Comparison of ENCODE assay signal across 22 mouse cellular contexts in the genomic region with DNA sequence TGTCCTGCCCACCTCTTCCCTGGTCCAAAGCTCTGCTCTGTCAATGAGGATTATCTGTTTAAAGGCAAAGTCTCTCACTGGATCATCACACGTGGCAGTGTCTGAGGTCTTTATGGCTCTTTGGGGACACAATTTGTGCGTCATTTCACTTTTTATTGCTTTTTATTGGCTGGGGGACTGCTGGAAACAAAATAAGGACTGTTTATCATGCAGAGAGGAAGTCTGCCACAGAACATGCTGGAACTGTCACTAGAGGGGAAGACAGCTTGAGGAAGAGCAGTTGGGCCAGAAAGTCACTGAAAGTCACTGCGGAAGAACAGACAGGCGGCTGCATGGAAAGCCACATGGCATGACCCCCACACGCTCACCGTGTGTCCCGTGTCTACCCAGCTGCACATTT.
DNase-seq lines count a peak whose midpoint lies in the region; ATAC-seq lines count a peak whose summit lies in the region.
"Had no signal": no experiment of that assay in that cellular context is flagged by ENCODE, and none has a peak within 500 bp of the region (broad histone marks: within the 10 kb centered on the region; RNA-seq: fewer than 3 reads in every experiment).

No protein-coding gene starts in this region.

- H3K27me3 ChIP-seq in heart, embryonic 10.5 days (ENCODE audit: insufficient read depth, poor library complexity, severe bottlenecking) = no peaks in the 10 kb centered on the region
- peaks cover 3% of the 10 kb centered on the region; the same call in 1 of the 2 replicates for H3K27me3 ChIP-seq in neural tube, embryonic 13.5 days
- H3K27me3 ChIP-seq: embryonic facial prominence, embryonic 15.5 days; heart, embryonic 15.5 days; hindbrain, embryonic 15.5 days had no signal

- no peak overlapping the region for H3K27ac ChIP-seq in heart, embryonic 10.5 days
- peak overlapping the region; percentile 72 for H3K27ac ChIP-seq in neural tube, embryonic 13.5 days (replicated peaks)
- H3K27ac ChIP-seq: embryonic facial prominence, embryonic 15.5 days; forebrain, embryonic 10.5 days; gastrocnemius, adult 2 months; heart, embryonic 15.5 days; hindbrain, embryonic 10.5 days; hindbrain, embryonic 15.5 days had no signal

- no peaks in the 10 kb centered on the region for H3K4me1 ChIP-seq in heart, embryonic 10.5 days
- H3K4me1 ChIP-seq in neural tube, embryonic 13.5 days (replicated peaks) = peaks cover 19% of the 10 kb centered on the region
- H3K4me1 ChIP-seq: embryonic facial prominence, embryonic 15.5 days; heart, embryonic 15.5 days had no signal

- intact Hi-C loops in heart, postnatal 10 days (cut with DNase I) = no loop called here

- no peak overlapping the region for H3K4me2 ChIP-seq in neural tube, embryonic 13.5 days
- H3K4me2 ChIP-seq: embryonic facial prominence, embryonic 15.5 days; heart, embryonic 15.5 days; hindbrain, embryonic 15.5 days had no signal

- H3K9ac ChIP-seq in neural tube, embryonic 13.5 days = no peak overlapping the region
- H3K9ac ChIP-seq: embryonic facial prominence, embryonic 15.5 days; heart, embryonic 15.5 days; hindbrain, embryonic 15.5 days had no signal

- peak; percentile 2 to 6 for DNase-seq in heart, adult 18-20 months
- no peak for DNase-seq in heart, postnatal 4 days
- DNase-seq in heart, postnatal 10 days = peak; percentile 23 to 25
- no peak for DNase-seq in heart, embryonic 10.5 days (ENCODE audit: low spot score)
- peak; percentile 35 for DNase-seq in kidney, postnatal 10 days
- no peak for DNase-seq in kidney, postnatal 25 days
- DNase-seq in neural tube, embryonic 10.5 days (ENCODE audit: extremely low spot score, low spot score) = no peak
- DNase-seq: adrenal gland, postnatal 10 days; cerebellum, adult 11 months; cerebellum, adult 8-10 months; embryo, embryonic 11 days; gastrocnemius, adult 2 months; gastrocnemius, postnatal 25 days had no signal

- no peaks in the 10 kb centered on the region for H3K9me3 ChIP-seq in heart, embryonic 10.5 days
- H3K9me3 ChIP-seq in neural tube, embryonic 13.5 days = no peaks in the 10 kb centered on the region
- H3K9me3 ChIP-seq: embryonic facial prominence, embryonic 15.5 days; forebrain, embryonic 10.5 days; heart, embryonic 15.5 days; hindbrain, embryonic 10.5 days; hindbrain, embryonic 15.5 days had no signal

- ATAC-seq in neural tube, embryonic 13.5 days (ENCODE audit: low read depth) = peak; percentile 21; the same call in 1 of the 2 replicates
- ATAC-seq: forebrain, embryonic 14.5 days; inflammation-experienced regulatory T-cells, adult 6 months had no signal

- WGBS in heart, embryonic 10.5 days = 76% methylated on average over 7 of the region's 7 CpGs
- WGBS in neural tube, embryonic 13.5 days = 48% methylated on average over 7 of the region's 7 CpGs

- no peaks in the 10 kb centered on the region for H3K36me3 ChIP-seq in heart, embryonic 10.5 days
- H3K36me3 ChIP-seq in neural tube, embryonic 13.5 days = no peaks in the 10 kb centered on the region
- H3K36me3 ChIP-seq: embryonic facial prominence, embryonic 15.5 days; forebrain, embryonic 10.5 days; heart, embryonic 15.5 days; hindbrain, embryonic 10.5 days; hindbrain, embryonic 15.5 days had no signal

- H3K4me3 ChIP-seq in heart, embryonic 10.5 days = no peak overlapping the region
- no peak overlapping the region for H3K4me3 ChIP-seq in neural tube, embryonic 13.5 days
- H3K4me3 ChIP-seq: embryonic facial prominence, embryonic 15.5 days; erythroblast, embryonic 14.5 days; forebrain, embryonic 10.5 days; gastrocnemius, adult 2 months; heart, embryonic 15.5 days; hindbrain, embryonic 10.5 days; hindbrain, embryonic 15.5 days had no signal

Comparison
In these comparisons a context has a peak if more than half of its experiments do, and no peak if none do; other contexts are left out.
1. DNase-seq: peak in heart, adult 18-20 months (2 of 2), heart, postnatal 10 days (2 of 2) and kidney, postnatal 10 days (single experiment); none in heart, postnatal 4 days (single experiment), heart, embryonic 10.5 days (single experiment), kidney, postnatal 25 days (0 of 2) and neural tube, embryonic 10.5 days (single experiment).